Mouse (Mus musculus) kidney, postnatal 0 days (tissue): Measurements from ENCODE around the gene Mgmt. TPM values are rescaled to one million over a fixed set of nuclear protein-coding genes. Genes with fewer than 3 reads are reported as not detected.

Experiments used
- ATAC-seq: fragments of 200-750 bp; cut with Nextera tagmentation; replicated peaks from 2 replicates; pipeline ENCODE4 v1.8.0; 2017; ENCODE audit warnings: low read depth, moderate number of reproducible peaks, moderate TSS enrichment, moderate library complexity; ENCODE audit not compliant: low FRiP score
- DNase-seq: peaks from one replicate; pipeline ENCODE4 v3.0.0-alpha.2; 2016; ENCODE audit warnings: low spot score
- H3K27ac ChIP-seq: fragments of 300-500 bp; sonication (generic); 2 replicates; pipeline ENCODE4 v1.5.1; 2014; ENCODE audit warnings: mild to moderate bottlenecking
- H3K27me3 ChIP-seq: fragments of 300-500 bp; sonication (generic); 2 replicates; pipeline ENCODE4 v1.6.1; 2014; ENCODE audit warnings: low read length, mixed read lengths; ENCODE audit not compliant: insufficient read depth
- H3K36me3 ChIP-seq: fragments of 300-500 bp; sonication (generic); 2 replicates; pipeline ENCODE4 v1.6.1; 2014; ENCODE audit warnings: low read length, mixed read lengths; ENCODE audit not compliant: insufficient read depth
- H3K4me1 ChIP-seq: fragments of 300-500 bp; sonication (generic); replicated peaks from 2 replicates; pipeline ENCODE4 v1.6.1; 2014; ENCODE audit warnings: antibody characterized with exemption, low read length, mixed read lengths; ENCODE audit not compliant: insufficient read depth
- H3K4me2 ChIP-seq: fragments of 300-500 bp; sonication (generic); 2 replicates; pipeline ENCODE4 v1.6.1; 2014; ENCODE audit warnings: mild to moderate bottlenecking, low read length, moderate library complexity, mixed read lengths
- H3K4me3 ChIP-seq: fragments of 300-500 bp; sonication (generic); replicated peaks from 2 replicates; pipeline ENCODE4 v1.5.1; 2014; ENCODE audit warnings: low read depth, low read length
- H3K9ac ChIP-seq: fragments of 300-500 bp; sonication (generic); 2 replicates; pipeline ENCODE4 v1.6.1; 2014; ENCODE audit warnings: low read depth, low read length
- H3K9me3 ChIP-seq: fragments of 300-500 bp; sonication (generic); replicated peaks from 2 replicates; pipeline ENCODE4 v1.6.1; 2016; ENCODE audit warnings: low read length, inconsistent platforms, mixed read lengths
- CTCF ChIP-seq: IDR thresholded peaks from 2 replicates; pipeline ENCODE4 v1.5.1; 2016; ENCODE audit warnings: antibody characterized with exemption, low read depth, mild to moderate bottlenecking, moderate library complexity
- WGBS: fragments of 180-500 bp; shearing (Covaris S2); extraction: QIAGEN DNeasy Blood & Tissue Kit; methylation state at CpG from one replicate; pipeline ENCODE4 v1.1.7; 2014; 5-methylcytosine and 5-hydroxymethylcytosine counted together
- polyA plus RNA-seq: library from polyadenylated mRNA; unstranded; fragments of >200 nt; fragmentation: Nextera tagmentation; extraction: Ambion mirVana; gene quantifications from 2 replicates; pipeline ENCODE4 v1.2.1, GENCODE M21; 2015

Mgmt gene
- polyA plus RNA-seq, 1 experiment from 2014 or later, result 5.7 TPM

GRCm38 (mm10) chr7:136934784-136935183 lies 40.4 kb downstream of the Mgmt start:
- Histone ChIP-seq H3K27me3 (no peaks in the 10 kb centered on the region), H3K9me3 (no peaks in the 10 kb centered on the region), H3K4me3 (no peak overlapping the region), H3K27ac (no peak overlapping the region), H3K9ac (no peak overlapping the region), H3K4me2 (no peak overlapping the region), H3K4me1 (no peaks in the 10 kb centered on the region), H3K36me3 (no peaks in the 10 kb centered on the region)
- DNase-seq (no peak), ATAC-seq (0 out of 2 replicates have a peak, but pooled peaks have one; percentile 40)
- 63% methylated on average over 7 of the region's 7 CpGs for WGBS
- TF ChIP-seq CTCF, result no peak

GRCm38 (mm10) chr7:136938371-136938770 lies 44.0 kb downstream of the Mgmt start:
- WGBS, result 80% methylated on average over 4 of the region's 4 CpGs
- H3K4me3 ChIP-seq, result no peak overlapping the region
- DNase-seq (no peak), ATAC-seq (no peak)
- no peak overlapping the region for H3K4me2 ChIP-seq
- H3K4me1 ChIP-seq, result no peaks in the 10 kb centered on the region
- no peaks in the 10 kb centered on the region for H3K36me3 ChIP-seq
- no peak for TF ChIP-seq CTCF
- no peaks in the 10 kb centered on the region for H3K27me3 ChIP-seq
- H3K9ac ChIP-seq, result no peak overlapping the region
- H3K9me3 ChIP-seq, result no peaks in the 10 kb centered on the region
- no peak overlapping the region for H3K27ac ChIP-seq

GRCm38 (mm10) chr7:136942414-136942813 lies 48.0 kb downstream of the Mgmt start:
- no peak for TF ChIP-seq CTCF
- no peaks in the 10 kb centered on the region for H3K36me3 ChIP-seq
- no peak for DNase-seq
- no peak for ATAC-seq
- H3K27me3 ChIP-seq, result no peaks in the 10 kb centered on the region
- H3K4me3 ChIP-seq, result no peak overlapping the region
- no peaks in the 10 kb centered on the region for H3K9me3 ChIP-seq
- 88% methylated on average over 2 of the region's 2 CpGs for WGBS
- H3K4me1 ChIP-seq, result no peaks in the 10 kb centered on the region
- no peak overlapping the region for H3K4me2 ChIP-seq
- no peak overlapping the region for H3K9ac ChIP-seq
- no peak overlapping the region for H3K27ac ChIP-seq

DNA sequence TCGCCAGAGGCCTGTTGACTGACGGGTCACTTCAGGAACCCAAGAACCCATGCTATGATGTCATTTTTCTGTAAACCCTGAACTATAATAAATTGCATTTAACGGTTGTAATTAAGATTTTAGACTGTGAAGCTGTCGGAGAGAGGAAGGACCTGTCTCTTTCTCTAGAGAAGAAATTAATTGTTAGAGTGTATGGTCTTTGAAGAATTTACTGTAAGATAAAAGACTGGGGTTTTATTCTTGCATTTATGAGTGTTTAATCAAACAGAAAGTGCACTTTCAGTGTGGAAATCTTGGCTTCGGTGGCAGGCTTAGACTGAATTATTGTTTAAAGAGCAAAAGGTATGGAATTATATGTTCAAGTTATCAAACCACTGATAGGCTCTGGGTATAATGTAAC lies 49.5 kb downstream of the Mgmt start:
- Histone ChIP-seq H3K9ac (no peak overlapping the region), H3K4me3 (no peak overlapping the region), H3K4me2 (no peak overlapping the region), H3K36me3 (no peaks in the 10 kb centered on the region), H3K4me1 (no peaks in the 10 kb centered on the region), H3K9me3 (no peaks in the 10 kb centered on the region), H3K27me3 (0 out of 2 replicates have a peak, but pooled peaks cover 5% of the 10 kb centered on the region), H3K27ac (no peak overlapping the region)
- 55% methylated on average over 5 of the region's 5 CpGs for WGBS
- no peak for TF ChIP-seq CTCF
- DNase-seq, result peak; percentile 61
- ATAC-seq, result no peak

DNA sequence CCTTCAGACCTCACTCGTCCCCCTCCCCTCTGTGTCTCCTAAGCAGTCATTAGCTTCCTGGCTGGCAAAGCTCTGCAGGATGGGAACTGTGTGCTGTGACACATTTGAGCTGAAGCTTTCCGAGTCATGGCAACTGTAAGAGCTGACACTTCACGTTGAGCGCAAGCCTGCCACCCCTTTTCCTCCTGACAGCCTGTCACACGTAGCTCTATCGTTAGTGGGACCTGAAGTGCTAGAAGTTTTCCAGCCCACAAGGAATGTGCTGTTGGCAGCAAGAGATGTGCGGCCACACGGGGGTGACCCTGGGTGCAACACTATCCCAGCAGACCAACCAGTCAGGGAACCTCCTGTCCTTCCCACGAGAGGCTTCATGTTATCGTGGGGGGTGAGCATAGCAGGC lies 51.3 kb downstream of the Mgmt start:
- WGBS, result 43% methylated on average over 10 of the region's 10 CpGs
- no peak for TF ChIP-seq CTCF
- Histone ChIP-seq H3K4me1 (no peaks in the 10 kb centered on the region), H3K9me3 (no peaks in the 10 kb centered on the region), H3K27ac (no peak overlapping the region), H3K36me3 (no peaks in the 10 kb centered on the region), H3K9ac (no peak overlapping the region), H3K27me3 (0 out of 2 replicates have a peak, but pooled peaks cover 5% of the 10 kb centered on the region), H3K4me2 (no peak overlapping the region), H3K4me3 (no peak overlapping the region)
- no peak for DNase-seq
- no peak for ATAC-seq

DNA sequence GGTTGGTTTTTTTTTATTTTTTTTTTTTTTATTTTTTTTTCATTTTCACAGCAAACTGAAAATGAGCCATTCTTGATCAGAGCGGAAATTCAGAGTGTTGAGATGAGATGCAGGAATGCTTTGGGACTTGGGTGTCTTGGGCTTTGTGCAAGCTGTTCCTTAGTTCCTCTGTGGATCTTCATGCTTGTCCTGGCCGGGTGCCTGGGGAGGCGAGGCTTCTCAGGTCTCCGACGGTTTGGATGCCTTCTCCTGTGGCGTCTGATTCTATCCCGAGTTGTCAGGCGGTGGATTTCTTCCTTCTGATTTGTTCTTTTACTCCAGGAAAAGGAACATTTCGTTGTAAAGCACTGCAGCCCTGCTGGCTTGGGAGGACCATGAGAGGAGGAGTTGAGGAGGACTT lies 51.7 kb downstream of the Mgmt start:
- ATAC-seq, result no peak
- Histone ChIP-seq H3K4me1 (no peaks in the 10 kb centered on the region), H3K4me3 (no peak overlapping the region), H3K36me3 (no peaks in the 10 kb centered on the region), H3K27ac (no peak overlapping the region), H3K9me3 (no peaks in the 10 kb centered on the region), H3K9ac (no peak overlapping the region), H3K27me3 (0 out of 2 replicates have a peak, but pooled peaks cover 5% of the 10 kb centered on the region), H3K4me2 (no peak overlapping the region)
- no peak for DNase-seq
- TF ChIP-seq CTCF, result no peak
- WGBS, result 66% methylated on average over 9 of the region's 9 CpGs

DNA sequence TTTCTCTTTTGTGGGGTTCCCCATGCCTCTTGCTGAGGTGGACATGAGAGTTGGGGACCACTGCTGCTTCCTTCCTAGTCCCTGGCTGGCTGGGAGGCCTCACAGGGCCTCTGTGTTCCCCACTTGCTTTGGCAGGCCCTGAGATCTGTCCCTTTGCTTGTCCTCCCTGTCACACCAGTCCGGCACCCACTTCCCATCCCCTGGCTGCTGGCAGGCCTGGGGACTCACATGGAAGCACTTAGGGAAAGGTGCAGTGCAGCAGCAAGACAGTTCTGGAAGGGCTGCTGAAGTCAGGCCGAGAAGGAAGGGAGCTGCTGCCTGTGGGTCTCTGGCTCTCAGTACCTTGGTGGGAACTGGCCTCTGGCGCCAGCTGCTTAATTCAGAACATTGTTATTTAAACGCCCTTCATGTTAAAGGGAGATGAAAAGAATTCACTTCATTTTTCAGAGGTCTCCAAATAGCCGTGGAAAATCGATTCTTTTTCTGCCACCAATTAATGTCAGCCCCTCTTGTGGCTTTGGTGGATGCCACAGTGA lies 53.9 kb downstream of the Mgmt start:
- no peaks in the 10 kb centered on the region for H3K36me3 ChIP-seq
- no peak overlapping the region for H3K27ac ChIP-seq
- H3K9ac ChIP-seq, result no peak overlapping the region
- no peaks in the 10 kb centered on the region for H3K9me3 ChIP-seq
- ATAC-seq (no peak), DNase-seq (no peak)
- H3K4me2 ChIP-seq, result no peak overlapping the region
- no peak overlapping the region for H3K4me3 ChIP-seq
- no peak for TF ChIP-seq CTCF
- no peaks in the 10 kb centered on the region for H3K4me1 ChIP-seq
- H3K27me3 ChIP-seq, result 0 out of 2 replicates have a peak, but pooled peaks cover 5% of the 10 kb centered on the region
- 75% methylated on average over 6 of the region's 6 CpGs for WGBS
